Mouse (Mus musculus) midbrain, embryonic 13.5 days (tissue): ENCODE data around the gene Vps29. TPM values are rescaled to one million over a fixed set of nuclear protein-coding genes. Genes with fewer than 3 reads are reported as not detected.
"Not testable (repeated sequence)": the region's sequence is repeated elsewhere in the genome, so short reads cannot be mapped to it uniquely, and the experiment has no call there.

Source experiments
- ATAC-seq: fragments of 200-750 bp; cut with Nextera tagmentation; 2 replicates; pipeline ENCODE4 v1.8.0; 2017; ENCODE audit warnings: mild to moderate bottlenecking, moderate TSS enrichment, moderate library complexity
- H3K27ac ChIP-seq: fragments of 300-500 bp; sonication (generic); 2 replicates; pipeline ENCODE4 v1.5.1; 2015; ENCODE audit warnings: inconsistent platforms, mild to moderate bottlenecking, moderate library complexity
- H3K27me3 ChIP-seq: fragments of 300-500 bp; sonication (generic); 2 replicates; pipeline ENCODE4 v1.6.1; 2015; ENCODE audit warnings: mild to moderate bottlenecking, inconsistent platforms
- H3K36me3 ChIP-seq: fragments of 300-500 bp; sonication (generic); 2 replicates; pipeline ENCODE4 v1.6.1; 2015; ENCODE audit warnings: mild to moderate bottlenecking, inconsistent platforms
- H3K4me1 ChIP-seq: fragments of 300-500 bp; sonication (generic); replicated peaks from 2 replicates; pipeline ENCODE4 v1.6.1; 2015; ENCODE audit warnings: inconsistent platforms
- H3K4me2 ChIP-seq: fragments of 300-500 bp; sonication (generic); replicated peaks from 2 replicates; pipeline ENCODE4 v1.6.1; 2015; ENCODE audit warnings: moderate library complexity, mild to moderate bottlenecking, inconsistent platforms
- H3K4me3 ChIP-seq: fragments of 300-500 bp; sonication (generic); replicated peaks from 2 replicates; pipeline ENCODE4 v1.5.1; 2015; ENCODE audit warnings: mild to moderate bottlenecking, inconsistent platforms
- H3K9ac ChIP-seq: fragments of 300-500 bp; sonication (generic); replicated peaks from 2 replicates; pipeline ENCODE4 v1.6.1; 2015; ENCODE audit warnings: mild to moderate bottlenecking, inconsistent platforms
- H3K9me3 ChIP-seq: fragments of 300-500 bp; sonication (generic); 2 replicates; pipeline ENCODE4 v1.6.1; 2016; ENCODE audit warnings: mild to moderate bottlenecking, inconsistent platforms
- WGBS: fragments of 180-500 bp; shearing (Covaris S2); methylation state at CpG from one replicate; pipeline ENCODE4 v1.1.7; 2015; 5-methylcytosine and 5-hydroxymethylcytosine counted together
- polyA plus RNA-seq: library from polyadenylated mRNA; unstranded; fragments of >200 nt; fragmentation: Nextera tagmentation; extraction: Ambion mirVana; gene quantifications from 2 replicates; pipeline ENCODE4 v1.2.1, GENCODE M21; 2015

Gene Vps29
- polyA plus RNA-seq, 1 experiment from 2014 or later = 269 TPM

DNA sequence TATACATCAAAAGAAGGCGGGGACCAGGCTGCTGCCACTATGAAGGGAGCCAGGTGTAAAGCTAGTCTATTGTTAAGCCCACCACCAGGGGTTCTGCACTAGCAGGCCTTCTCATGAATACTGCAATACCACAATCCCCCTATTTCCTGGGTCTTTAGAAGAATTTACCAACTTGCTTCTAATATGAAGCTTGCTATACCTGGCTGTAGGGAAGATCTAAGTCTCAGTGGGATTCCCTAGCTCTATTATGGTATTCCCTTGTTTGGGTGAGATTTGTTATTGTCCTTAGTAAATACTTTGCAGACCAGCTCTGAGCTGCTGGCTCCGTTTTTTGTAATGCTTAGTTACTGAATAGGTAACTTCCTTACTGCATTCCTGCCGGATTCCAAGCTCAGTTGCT is 35.2 kb upstream of the Vps29 start:
- H3K4me2 ChIP-seq, H3K4me3 ChIP-seq, H3K27me3 ChIP-seq, H3K9me3 ChIP-seq, H3K27ac ChIP-seq, H3K4me1 ChIP-seq, ATAC-seq, H3K9ac ChIP-seq: not testable (repeated sequence)
- peaks cover 55% of the 10 kb centered on the region for H3K36me3 ChIP-seq
- 71% methylated on average over 3 of the region's 3 CpGs for whole genome bisulfite sequencing

DNA sequence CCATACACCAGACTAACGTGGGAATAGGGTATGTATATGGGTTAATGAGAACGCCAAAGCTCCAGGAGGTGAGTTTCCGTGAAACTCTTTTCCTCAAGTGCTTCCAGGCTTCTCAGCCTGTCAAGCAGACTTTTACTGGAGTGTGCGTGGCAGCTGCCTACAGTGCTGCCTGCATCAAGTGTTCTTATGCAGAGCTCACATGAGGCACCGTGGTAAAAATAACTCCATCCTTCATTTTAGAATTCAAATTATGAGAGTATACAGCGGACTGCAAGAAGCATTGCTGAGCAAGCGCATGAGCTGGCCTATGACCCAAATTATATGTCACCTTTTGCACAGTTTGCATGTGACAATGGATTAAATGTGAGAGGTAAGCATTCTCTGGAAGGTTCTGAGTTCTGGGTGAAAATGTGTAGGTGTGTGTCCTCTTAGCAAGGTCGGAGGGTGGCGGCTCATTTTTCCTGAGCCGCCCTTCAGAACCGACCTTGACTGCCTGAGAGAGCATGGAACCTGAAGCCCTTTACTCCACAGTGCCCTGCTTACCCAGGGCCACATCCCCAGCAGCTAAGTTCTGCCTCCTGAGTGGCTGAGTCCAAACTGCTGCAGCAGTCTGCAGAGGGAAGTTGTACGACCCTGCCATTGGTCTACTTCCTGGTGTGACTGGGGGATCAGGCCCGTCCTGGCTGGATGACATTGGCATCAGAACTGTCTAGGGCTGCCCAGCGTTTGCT is 34.5 kb upstream of the Vps29 start:
- Histone ChIP-seq H3K4me1 (no peaks in the 10 kb centered on the region), H3K27me3 (no peaks in the 10 kb centered on the region), H3K9ac (no peak overlapping the region), H3K4me3 (no peak overlapping the region), H3K4me2 (no peak overlapping the region), H3K9me3 (no peaks in the 10 kb centered on the region), H3K27ac (no peak overlapping the region), H3K36me3 (peaks cover 53% of the 10 kb centered on the region)
- ATAC-seq = no peak
- 85% methylated on average over 14 of the region's 14 CpGs for WGBS

DNA sequence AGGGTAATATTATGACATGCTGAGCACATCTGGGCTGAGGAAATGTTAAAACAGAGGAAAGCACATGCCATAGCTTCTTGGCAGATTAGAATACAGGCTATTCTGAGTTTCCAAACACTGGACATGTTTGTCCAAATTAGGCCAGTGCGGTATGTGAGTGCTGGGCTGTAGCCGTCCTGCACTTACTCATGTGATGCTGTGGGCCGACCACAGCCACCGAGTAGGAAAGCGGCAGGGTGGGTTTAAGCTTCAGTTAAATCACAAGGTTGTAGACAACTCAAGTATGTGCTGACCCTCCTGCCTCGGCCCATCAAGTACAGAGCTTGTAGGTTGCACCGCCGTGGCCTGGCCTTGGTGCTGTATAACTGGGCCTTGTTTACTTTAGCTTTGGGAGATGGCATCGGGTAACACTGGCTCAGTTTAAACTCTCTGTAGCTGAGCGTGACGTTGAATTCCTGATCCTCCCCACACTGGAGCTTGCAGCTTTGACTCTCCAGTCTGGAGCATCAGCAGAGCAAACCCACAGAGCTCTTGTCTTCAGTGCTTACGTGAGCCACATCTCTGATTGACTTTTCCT is 33.9 kb upstream of the Vps29 start:
- no peak overlapping the region for H3K4me3 ChIP-seq
- 87% methylated on average over 12 of the region's 12 CpGs for WGBS
- H3K36me3 ChIP-seq = peaks cover 54% of the 10 kb centered on the region
- H3K27ac ChIP-seq = no peak overlapping the region
- H3K4me1 ChIP-seq = no peaks in the 10 kb centered on the region
- ATAC-seq = no peak
- H3K4me2 ChIP-seq = no peak overlapping the region
- H3K9me3 ChIP-seq = no peaks in the 10 kb centered on the region
- H3K9ac ChIP-seq = no peak overlapping the region
- no peaks in the 10 kb centered on the region for H3K27me3 ChIP-seq

DNA sequence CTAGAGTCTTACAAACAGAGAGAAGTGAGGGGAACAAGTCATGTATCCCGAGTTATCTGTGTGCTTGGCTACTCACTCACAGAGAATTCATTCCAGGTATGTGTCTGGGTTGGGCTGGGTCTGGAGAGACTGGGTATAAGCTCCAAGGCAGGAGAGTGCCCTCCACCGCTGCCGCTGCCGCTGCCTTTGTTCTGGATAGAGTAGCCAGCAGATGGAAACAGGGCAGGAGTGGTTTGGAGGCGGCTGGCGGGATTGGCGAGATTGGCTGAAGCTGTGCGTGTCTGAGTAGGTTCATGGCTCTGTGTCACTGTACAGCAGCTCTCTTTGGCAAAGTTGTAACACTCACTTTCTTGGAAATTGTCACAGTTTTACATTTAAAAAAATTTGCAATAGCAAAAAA is 30.6 kb upstream of the Vps29 start:
- no peaks in the 10 kb centered on the region for H3K27me3 ChIP-seq
- no peak overlapping the region for H3K4me3 ChIP-seq
- no peak overlapping the region for H3K27ac ChIP-seq
- no peak overlapping the region for H3K4me2 ChIP-seq
- H3K9ac ChIP-seq = no peak overlapping the region
- WGBS = 56% methylated on average over 8 of the region's 8 CpGs
- no peaks in the 10 kb centered on the region for H3K9me3 ChIP-seq
- no peaks in the 10 kb centered on the region for H3K4me1 ChIP-seq
- peaks cover 60% of the 10 kb centered on the region for H3K36me3 ChIP-seq
- no peak for ATAC-seq

DNA sequence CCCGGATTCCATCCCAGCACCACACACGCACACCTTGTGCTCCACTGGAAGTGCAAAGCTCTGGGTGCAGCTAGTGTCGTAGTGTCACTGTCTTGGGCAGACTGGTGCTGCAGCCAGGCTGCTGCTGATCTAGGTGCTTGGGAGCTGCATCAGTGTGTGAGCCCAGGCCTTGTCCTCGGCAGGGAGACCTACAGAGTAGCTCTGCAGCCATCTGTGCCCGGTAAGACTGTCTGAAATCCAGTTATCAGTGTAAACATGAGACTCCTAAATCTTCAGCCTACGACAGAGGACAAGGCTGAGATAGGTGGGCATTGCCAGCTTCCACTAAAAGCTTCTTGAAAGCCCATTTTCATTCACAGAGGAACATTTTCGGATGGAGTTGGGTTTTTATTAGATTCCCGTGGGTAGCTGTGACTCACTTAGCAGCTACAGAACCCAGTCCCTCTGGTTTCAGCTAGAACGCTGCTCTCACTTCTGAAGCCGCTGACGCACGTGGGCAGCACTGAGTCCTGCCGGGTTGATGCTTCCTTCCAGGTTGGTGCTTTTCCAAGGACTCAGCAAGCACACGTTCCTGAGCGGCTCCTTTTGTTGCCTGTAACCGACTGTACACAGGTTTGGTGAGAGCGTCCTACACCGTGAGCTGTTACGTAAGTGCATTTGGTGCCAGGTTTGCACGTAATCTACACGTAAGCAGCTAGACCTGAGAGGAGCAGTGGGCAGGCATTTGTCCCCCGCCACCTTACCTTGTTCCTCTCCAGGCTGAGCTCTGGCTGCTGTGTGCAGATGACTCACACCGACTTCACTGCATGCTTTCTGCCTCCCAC is 29.3 kb upstream of the Vps29 start:
- Histone ChIP-seq H3K4me3 (no peak overlapping the region), H3K9me3 (no peaks in the 10 kb centered on the region), H3K27ac (no peak overlapping the region), H3K9ac (no peak overlapping the region), H3K4me1 (no peaks in the 10 kb centered on the region), H3K36me3 (peaks cover 55% of the 10 kb centered on the region), H3K4me2 (no peak overlapping the region), H3K27me3 (no peaks in the 10 kb centered on the region)
- no peak for ATAC-seq
- WGBS = 88% methylated on average over 23 of the region's 23 CpGs

DNA sequence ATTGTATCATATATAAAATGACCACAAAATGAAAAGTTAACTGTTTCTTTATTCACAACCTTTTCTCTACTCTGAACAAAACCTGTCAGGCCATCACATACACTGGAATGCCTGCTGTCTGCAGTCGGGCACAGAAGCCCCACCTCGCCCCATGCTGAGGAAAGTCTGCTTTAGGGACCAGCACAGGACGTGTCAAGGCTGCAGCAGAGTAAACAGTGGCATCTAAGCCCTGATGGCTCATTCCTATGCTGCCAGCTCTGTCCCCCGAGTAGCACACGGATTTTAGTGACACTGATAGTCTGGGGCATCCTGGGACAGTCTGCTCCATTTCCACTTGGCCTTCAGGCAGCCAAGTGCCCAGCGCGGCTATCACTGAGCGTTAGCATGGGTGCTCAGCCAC is 28.7 kb upstream of the Vps29 start:
- no peak overlapping the region for H3K4me3 ChIP-seq
- H3K4me2 ChIP-seq = no peak overlapping the region
- no peaks in the 10 kb centered on the region for H3K9me3 ChIP-seq
- H3K9ac ChIP-seq = no peak overlapping the region
- no peaks in the 10 kb centered on the region for H3K4me1 ChIP-seq
- no peak overlapping the region for H3K27ac ChIP-seq
- ATAC-seq = no peak
- 87% methylated on average over 8 of the region's 8 CpGs for WGBS
- peaks cover 49% of the 10 kb centered on the region for H3K36me3 ChIP-seq
- no peaks in the 10 kb centered on the region for H3K27me3 ChIP-seq

DNA sequence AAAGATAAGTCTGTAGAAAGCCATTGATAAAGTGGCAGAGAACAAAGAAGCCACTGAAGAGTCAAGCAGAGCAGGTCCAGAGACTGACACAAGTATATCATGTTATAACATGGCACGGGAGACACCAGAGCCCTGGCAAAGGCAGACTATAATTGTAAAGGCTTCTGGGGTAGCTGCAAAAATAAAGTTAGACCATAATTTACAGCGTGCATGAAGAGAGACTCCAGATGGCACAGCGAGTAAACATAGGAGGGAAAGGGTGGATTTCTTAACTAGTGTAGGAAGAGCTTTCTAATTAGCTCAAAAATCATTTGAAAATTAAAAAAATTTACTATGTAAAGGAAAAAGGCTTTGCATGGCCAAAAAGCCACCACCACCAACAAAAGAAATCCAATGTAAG is 26.9 kb upstream of the Vps29 start:
- 94% methylated on average over 3 of the region's 3 CpGs for WGBS
- H3K27me3 ChIP-seq = no peaks in the 10 kb centered on the region
- no peaks in the 10 kb centered on the region for H3K4me1 ChIP-seq
- H3K27ac ChIP-seq = no peak overlapping the region
- peaks cover 36% of the 10 kb centered on the region for H3K36me3 ChIP-seq
- H3K9ac ChIP-seq = no peak overlapping the region
- H3K4me2 ChIP-seq = no peak overlapping the region
- H3K4me3 ChIP-seq = no peak overlapping the region
- H3K9me3 ChIP-seq = no peaks in the 10 kb centered on the region
- no peak for ATAC-seq

DNA sequence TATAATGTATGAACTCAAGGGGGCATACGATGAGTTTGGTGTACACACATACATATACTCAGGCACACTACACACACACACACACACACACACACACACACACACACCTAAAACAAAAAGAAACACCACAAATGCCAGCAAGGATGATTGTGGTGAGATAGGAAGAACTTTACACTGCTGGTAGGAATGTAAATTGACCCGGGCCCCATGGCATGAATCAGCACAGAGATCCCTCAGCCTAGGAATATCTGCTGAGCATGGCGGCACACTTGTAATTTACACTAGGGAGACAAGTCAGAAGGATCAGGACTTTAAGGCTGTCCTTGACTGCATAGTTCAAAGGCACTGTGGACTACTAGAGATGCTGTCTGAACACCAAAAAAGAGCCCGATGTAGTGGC is 23.9 kb upstream of the Vps29 start:
- Histone ChIP-seq H3K9ac (no peak overlapping the region), H3K27ac (no peak overlapping the region), H3K36me3 (peaks cover 27% of the 10 kb centered on the region), H3K4me1 (no peaks in the 10 kb centered on the region), H3K4me3 (no peak overlapping the region), H3K9me3 (no peaks in the 10 kb centered on the region), H3K4me2 (no peak overlapping the region), H3K27me3 (no peaks in the 10 kb centered on the region)
- no peak for ATAC-seq
- 88% methylated on average over 4 of the region's 4 CpGs for WGBS

DNA sequence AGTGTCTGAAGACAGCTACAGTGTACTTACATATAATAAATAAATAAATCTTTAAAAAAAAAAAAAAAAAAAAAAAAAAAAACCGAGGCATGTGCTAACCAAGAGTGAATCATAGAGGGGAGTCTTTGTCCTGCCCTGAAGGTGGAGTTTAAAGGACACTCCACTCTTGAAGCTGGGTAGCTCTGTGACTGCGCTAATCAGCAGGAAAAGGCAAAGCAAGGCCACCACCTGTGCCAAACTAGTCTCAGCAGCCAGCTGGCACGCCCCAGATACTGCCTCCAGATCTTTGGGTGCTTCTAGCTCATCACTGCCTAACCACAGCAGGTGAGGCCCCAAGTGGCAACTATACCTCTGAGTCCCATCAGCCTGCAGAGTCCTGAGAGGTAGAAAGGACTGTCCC is 19.5 kb upstream of the Vps29 start:
- H3K9me3 ChIP-seq = no peaks in the 10 kb centered on the region
- H3K4me3 ChIP-seq = no peak overlapping the region
- WGBS = 82% methylated on average over 3 of the region's 3 CpGs
- H3K4me2 ChIP-seq = no peak overlapping the region
- H3K27ac ChIP-seq = no peak overlapping the region
- no peak overlapping the region for H3K9ac ChIP-seq
- no peaks in the 10 kb centered on the region for H3K27me3 ChIP-seq
- no peak for ATAC-seq
- H3K36me3 ChIP-seq = 0 out of 2 replicates have a peak, but pooled peaks cover 2% of the 10 kb centered on the region
- H3K4me1 ChIP-seq = no peaks in the 10 kb centered on the region

DNA sequence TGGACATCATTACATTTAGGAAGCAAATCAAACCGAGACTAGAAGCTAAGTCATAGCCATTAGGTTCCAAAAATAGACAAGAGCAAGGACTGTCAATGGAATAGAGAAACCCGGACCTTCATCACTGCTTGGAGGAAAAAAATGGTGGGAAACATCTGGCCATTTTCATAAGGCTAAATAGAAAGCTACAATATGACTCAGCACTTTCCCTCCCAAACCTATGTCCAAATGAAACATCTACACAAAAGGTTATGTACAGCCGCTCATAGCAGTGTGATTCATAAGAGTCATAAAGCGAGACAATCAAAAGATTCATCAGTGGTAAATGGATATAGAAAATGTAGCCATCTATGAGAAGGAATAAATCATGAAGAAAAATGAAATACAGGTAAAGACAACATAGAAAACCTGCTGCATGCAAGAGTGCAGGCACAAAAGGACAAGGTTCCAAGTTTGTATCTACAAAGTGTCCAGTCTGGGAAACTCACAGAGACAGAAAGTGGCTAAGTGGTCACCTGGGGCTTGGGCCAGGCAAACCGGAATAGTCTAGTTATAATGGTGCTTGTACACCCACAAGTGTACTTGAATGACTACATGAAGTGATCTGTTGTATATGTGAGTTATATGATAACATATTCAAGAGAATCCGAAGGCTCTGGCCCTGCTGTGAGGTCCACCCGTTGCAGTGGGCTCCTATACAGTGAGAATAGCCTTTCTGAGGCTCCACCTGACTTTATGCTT is 17.4 kb upstream of the Vps29 start:
- Histone ChIP-seq H3K27ac (no peak overlapping the region), H3K9me3 (no peaks in the 10 kb centered on the region), H3K27me3 (no peaks in the 10 kb centered on the region), H3K4me1 (no peaks in the 10 kb centered on the region), H3K4me2 (no peak overlapping the region), H3K9ac (no peak overlapping the region), H3K4me3 (no peak overlapping the region), H3K36me3 (no peaks in the 10 kb centered on the region)
- WGBS = 93% methylated on average over 7 of the region's 7 CpGs
- no peak for ATAC-seq

DNA sequence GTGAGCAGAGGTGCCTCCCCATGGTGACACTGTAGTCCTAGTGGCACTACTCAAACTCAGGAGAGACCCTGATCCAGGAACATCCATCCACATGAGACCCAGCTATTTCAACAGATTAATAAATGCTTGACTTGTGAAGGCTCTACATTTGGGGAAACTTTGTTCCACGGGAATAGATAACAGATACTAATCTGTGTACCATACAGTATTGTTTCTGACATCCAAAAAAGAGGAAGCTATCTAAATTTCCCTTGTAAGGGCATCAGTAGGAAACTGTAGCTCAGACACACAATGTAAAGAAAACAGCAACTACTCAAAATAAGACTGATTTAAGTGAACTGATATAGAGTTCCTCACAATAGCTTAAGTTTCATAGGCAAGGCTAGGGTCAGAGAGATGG is 11.3 kb upstream of the Vps29 start:
- H3K4me1 ChIP-seq = no peaks in the 10 kb centered on the region
- no peak overlapping the region for H3K4me3 ChIP-seq
- H3K36me3 ChIP-seq = no peaks in the 10 kb centered on the region
- H3K27ac ChIP-seq = no peak overlapping the region
- WGBS = 87% methylated on average over 1 of the region's 1 CpGs
- no peak for ATAC-seq
- H3K9me3 ChIP-seq = no peaks in the 10 kb centered on the region
- H3K4me2 ChIP-seq = no peak overlapping the region
- 0 out of 2 replicates have a peak overlapping the region, but pooled peaks have one; percentile 24 for H3K9ac ChIP-seq
- H3K27me3 ChIP-seq = no peaks in the 10 kb centered on the region

DNA sequence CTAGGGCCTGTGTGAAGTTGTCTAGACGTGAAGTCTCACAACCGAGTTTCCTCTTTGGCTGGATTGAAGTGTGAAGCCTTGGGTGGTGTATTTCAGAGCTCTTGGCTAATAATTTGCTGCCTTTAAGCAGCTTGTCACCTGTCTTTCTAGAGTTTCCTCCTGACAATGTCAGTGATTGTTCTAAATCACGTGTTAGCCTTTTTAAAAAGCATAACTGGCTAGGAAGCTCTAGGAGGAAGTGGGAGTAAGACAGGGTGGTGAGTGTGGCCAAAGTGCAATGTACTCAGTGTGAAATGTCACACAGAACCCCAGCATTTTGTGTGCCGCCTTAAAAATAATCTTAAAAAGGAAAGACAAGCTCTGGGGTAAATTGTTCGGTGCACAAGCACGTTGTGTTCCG is 10.4 kb upstream of the Vps29 start:
- Histone ChIP-seq H3K4me3 (no peak overlapping the region), H3K9ac (no peak overlapping the region), H3K36me3 (no peaks in the 10 kb centered on the region), H3K4me2 (no peak overlapping the region), H3K4me1 (no peaks in the 10 kb centered on the region), H3K27me3 (no peaks in the 10 kb centered on the region), H3K9me3 (no peaks in the 10 kb centered on the region), H3K27ac (no peak overlapping the region)
- ATAC-seq = no peak
- 60% methylated on average over 7 of the region's 7 CpGs for WGBS
